Mouse (Mus musculus) MEL (cell line): ENCODE data around the gene Rcor2. TPM values are rescaled to one million over a fixed set of nuclear protein-coding genes. Genes with fewer than 3 reads are reported as not detected.

Source experiments
- DNase-seq: peaks from one replicate; pipeline ENCODE4 v3.0.0; 2011; ENCODE audit warnings: low read depth, low spot score
- H3K27ac ChIP-seq: 2 replicates; pipeline ENCODE4 v1.5.1; 2012; ENCODE audit warnings: low read depth, mild to moderate bottlenecking, control low read depth, low read length, moderate library complexity; ENCODE audit not compliant: control insufficient read depth
- H3K27me3 ChIP-seq, 2 experiments: fragments of 150-350 bp in 1 of 2; sonication (generic) in 1 of 2; 2 replicates each; pipeline ENCODE4 v1.6.1; 2012; ENCODE audit warnings: low read length in 2 of 2, mild to moderate bottlenecking in 2 of 2, improper control_type of control experiment in 1 of 2, moderate library complexity in 1 of 2; ENCODE audit not compliant: insufficient read depth in 2 of 2, control insufficient read depth in 1 of 2
- H3K36me3 ChIP-seq, 2 experiments: 2 replicates each; pipeline ENCODE4 v1.6.1; 2012 to 2014; ENCODE audit warnings: low read length in 2 of 2, improper control_type of control experiment in 1 of 2, inconsistent platforms in 1 of 2, mild to moderate bottlenecking in 1 of 2; ENCODE audit not compliant: insufficient read depth in 2 of 2, control insufficient read depth in 1 of 2
- H3K4me1 ChIP-seq, 2 experiments: fragments of 150-350 bp in 1 of 2; sonication (generic) in 1 of 2; 2 replicates each; pipeline ENCODE4 v1.6.1; 2012; ENCODE audit warnings: low read length in 2 of 2, improper control_type of control experiment in 1 of 2, mild to moderate bottlenecking in 1 of 2; ENCODE audit not compliant: insufficient read depth in 2 of 2, control insufficient read depth in 1 of 2
- H3K4me3 ChIP-seq, 2 experiments: fragments of 150-350 bp in 1 of 2; sonication (generic) in 1 of 2; 2 replicates each; pipeline ENCODE4 v1.5.1; 2012; ENCODE audit warnings: low read depth in 2 of 2, low read length in 2 of 2, mild to moderate bottlenecking in 2 of 2, moderate library complexity in 2 of 2, control low read depth in 1 of 2, improper control_type of control experiment in 1 of 2; ENCODE audit not compliant: control insufficient read depth in 1 of 2, insufficient read depth in 1 of 2
- H3K79me2 ChIP-seq: 2 replicates; pipeline ENCODE4 v1.6.1; 2012; ENCODE audit warnings: mild to moderate bottlenecking, low read length, moderate library complexity; ENCODE audit not compliant: control insufficient read depth, poor library complexity, insufficient read depth
- H3K9ac ChIP-seq: 2 replicates; pipeline ENCODE4 v1.6.1; 2012; ENCODE audit warnings: low read depth, mild to moderate bottlenecking, control low read depth, low read length, moderate library complexity; ENCODE audit not compliant: control insufficient read depth, poor library complexity, severe bottlenecking
- H3K9me3 ChIP-seq: fragments of 150-350 bp; sonication (generic); replicated peaks from 2 replicates; pipeline ENCODE4 v1.6.1; 2012; ENCODE audit warnings: mild to moderate bottlenecking, low read length, improper control_type of control experiment, moderate library complexity; ENCODE audit not compliant: insufficient read depth
- CTCF ChIP-seq, 3 experiments: IDR thresholded peaks in 2 of 3; conservative IDR thresholded peaks in 1 of 3; 2 replicates each; pipeline ENCODE4 v1.5.1; 2011 to 2012; ENCODE audit warnings: low read length in 3 of 3, low read depth in 2 of 3, mild to moderate bottlenecking in 2 of 3, improper control_type of control experiment in 1 of 3, inconsistent platforms in 1 of 3, mixed read lengths in 1 of 3, moderate library complexity in 1 of 3; ENCODE audit not compliant: control insufficient read depth in 1 of 3, insufficient read depth in 1 of 3, poor library complexity in 1 of 3, severe bottlenecking in 1 of 3
- ETS1 ChIP-seq: IDR thresholded peaks from 2 replicates; pipeline ENCODE4 v1.6.1; 2012; ENCODE audit warnings: low read depth, mild to moderate bottlenecking, inconsistent platforms, low read length, improper control_type of control experiment, moderate library complexity
- GABPA ChIP-seq: IDR thresholded peaks from 2 replicates; pipeline ENCODE4 v1.6.1; 2012; ENCODE audit warnings: low read depth, mild to moderate bottlenecking, inconsistent platforms, low read length, improper control_type of control experiment, moderate library complexity
- GATA1 ChIP-seq: IDR thresholded peaks from 2 replicates; pipeline ENCODE4 v1.6.1; 2011; ENCODE audit warnings: low read depth, low read length, improper control_type of control experiment
- HCFC1 ChIP-seq: IDR thresholded peaks from 2 replicates; pipeline ENCODE4 v1.6.1; 2012; ENCODE audit warnings: low read depth, mild to moderate bottlenecking, inconsistent platforms, low read length, improper control_type of control experiment, moderate library complexity
- MAFK ChIP-seq: IDR thresholded peaks from 2 replicates; pipeline ENCODE4 v1.6.1; 2011; ENCODE audit warnings: low read depth, mild to moderate bottlenecking, low read length, improper control_type of control experiment, borderline replicate concordance
- MAZ ChIP-seq: IDR thresholded peaks from 2 replicates; pipeline ENCODE4 v1.6.1; 2012; ENCODE audit warnings: low read depth, mild to moderate bottlenecking, inconsistent platforms, low read length, improper control_type of control experiment
- MEF2A ChIP-seq: IDR thresholded peaks from 2 replicates; pipeline ENCODE4 v1.6.1; 2014; ENCODE audit warnings: low read depth, mild to moderate bottlenecking, inconsistent platforms, low read length, improper control_type of control experiment; ENCODE audit not compliant: poor library complexity, insufficient replicate concordance, severe bottlenecking; ENCODE audit errors: extremely low read depth
- NRF1 ChIP-seq: IDR thresholded peaks from 2 replicates; pipeline ENCODE4 v1.6.1; 2014; ENCODE audit warnings: low read depth, mild to moderate bottlenecking, inconsistent platforms, low read length, improper control_type of control experiment, moderate library complexity; ENCODE audit not compliant: poor library complexity, insufficient read depth, severe bottlenecking
- POLR2AphosphoS2 ChIP-seq: IDR thresholded peaks from 2 replicates; pipeline ENCODE4 v1.6.1; 2011; ENCODE audit warnings: low read length, improper control_type of control experiment
- SMC3 ChIP-seq: IDR thresholded peaks from 2 replicates; pipeline ENCODE4 v1.6.1; 2011; ENCODE audit warnings: low read depth, low read length, improper control_type of control experiment
- TCF12 ChIP-seq: IDR thresholded peaks from 2 replicates; pipeline ENCODE4 v1.6.1; 2014; ENCODE audit warnings: low read depth, mild to moderate bottlenecking, inconsistent platforms, low read length, improper control_type of control experiment, moderate library complexity
- UBTF ChIP-seq: IDR thresholded peaks from 2 replicates; pipeline ENCODE4 v1.6.1; 2012; ENCODE audit warnings: low read depth, mild to moderate bottlenecking, inconsistent platforms, low read length, improper control_type of control experiment, moderate library complexity, borderline replicate concordance; ENCODE audit not compliant: insufficient read depth
- ZNF384 ChIP-seq: IDR thresholded peaks from 2 replicates; pipeline ENCODE4 v1.6.1; 2012; ENCODE audit warnings: low read depth, mild to moderate bottlenecking, inconsistent platforms, low read length, improper control_type of control experiment
- polyA plus RNA-seq, 2 experiments: library from polyadenylated mRNA; stranded (reverse) in 1 of 2; unstranded in 1 of 2; fragments of >175 nt in 1 of 2; fragments of >200 nt in 1 of 2; gene quantifications; 2 replicates each; pipeline versions ENCODE4 v1.2.1 to v1.2.4; 2012; ENCODE audit warnings: low replicate concordance in 2 of 2, low read depth in 1 of 2; ENCODE audit not compliant: insufficient read length in 2 of 2, insufficient read depth in 1 of 2, missing spikeins in 1 of 2
- total RNA-seq: library from RNA; depleted of rRNA; stranded (reverse); fragments of 300-350 nt; gene quantifications from 2 replicates; pipeline ENCODE4 v1.2.3, GENCODE M21; 2012

Rcor2 gene
- total and polyA plus RNA-seq, 3 experiments = 31.4 to 60.2 TPM; not detected in 1

- TF ChIP-seq ZNF384 (no peak), GATA1 (no peak), POLR2AphosphoS2 (no peak; the same call in 1 of the 2 replicates), NRF1 (0 out of 2 replicates have a peak, but pooled peaks have one; percentile 40)
- TF ChIP-seq, all 39 proteins: peak for 12
Observed at GRCm38 (mm10) chr19:7267781-7268721, 926 bp downstream of the Rcor2 start (continued).

DNA sequence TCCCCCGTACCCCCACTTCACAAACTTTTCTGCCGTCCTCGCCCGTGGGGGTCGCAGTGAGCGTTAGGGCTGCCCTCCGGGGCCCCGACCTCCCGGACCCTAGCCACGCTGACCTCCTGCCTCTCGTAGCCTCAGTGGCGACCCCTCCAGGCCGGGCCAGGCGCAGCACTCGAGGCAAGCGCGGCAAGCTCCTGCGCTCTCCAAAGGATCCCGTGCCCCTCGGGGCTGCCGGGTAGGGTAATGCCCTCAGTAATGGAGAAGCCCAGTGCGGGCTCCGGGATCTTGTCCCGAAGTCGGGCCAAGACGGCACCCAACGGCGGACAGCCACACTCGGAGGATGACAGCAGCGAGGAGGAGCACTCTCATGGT, 1.6 kb downstream of the Rcor2 start:
- H3K4me3 ChIP-seq = peak overlapping the region; percentile 64 to 80
- 0 out of 2 replicates have a peak, but pooled peaks have one; percentile 24 for TF ChIP-seq NRF1
- TF ChIP-seq CTCF (IDR thresholded peaks at IDR 0.05 in 2 of 3, conservative IDR thresholded peaks at IDR 0.05 in 1 of 3; ENCODE audit: control insufficient read depth in 1 of 3, insufficient read depth in 1 of 3, low read depth in 2 of 3, low read length in 3 of 3, poor library complexity in 1 of 3, severe bottlenecking in 1 of 3) = peak; percentile 66 to 91 (median 69)
- TF ChIP-seq TCF12 = no peak
- TF ChIP-seq GABPA = no peak
- TF ChIP-seq ETS1 = no peak
- peak; percentile 20; the same call in 1 of the 2 replicates for TF ChIP-seq MAZ
- no peak for TF ChIP-seq MEF2A
- TF ChIP-seq HCFC1 = peak; percentile 30; the same call in 1 of the 2 replicates
- peak; percentile 28 for TF ChIP-seq SMC3
- no peak for TF ChIP-seq MAFK
- no peak for TF ChIP-seq UBTF
- TF ChIP-seq, all 39 proteins: peak for 5
- 0 out of 2 replicates have a peak overlapping the region, but pooled peaks have one; percentile 55 for H3K27ac ChIP-seq
- H3K9ac ChIP-seq = peak overlapping the region; percentile 83
- H3K4me1 ChIP-seq = peaks cover 0 to 29% of the 10 kb centered on the region in 2 experiments; a peak in 3 of 4 replicates
- peaks cover 0 to 4% of the 10 kb centered on the region in 2 experiments; a peak in 1 of 4 replicates for H3K36me3 ChIP-seq
- H3K79me2 ChIP-seq = peaks cover 5% of the 10 kb centered on the region
- DNase-seq = peak; percentile 87
- H3K9me3 ChIP-seq = no peaks in the 10 kb centered on the region
- no peaks in the 10 kb centered on the region for H3K27me3 ChIP-seq
